Mouse (Mus musculus): ENCODE data around the gene Pcyox1. TPM values are rescaled to one million over a fixed set of nuclear protein-coding genes. Genes with fewer than 3 reads are reported as not detected.
"Not testable (repeated sequence)": the region's sequence is repeated elsewhere in the genome, so short reads cannot be mapped to it uniquely, and the experiment has no call there.

Pcyox1 gene
- total RNA-seq, 4 experiments from 2014 or later, result 151 to 257 (median 207) TPM

GRCm38 (mm10) chr6:86366125-86366852 lies 30.7 kb downstream of the Pcyox1 start:
- peak; percentile 81 for DNase-seq

- DNase-seq, result peak; percentile 94
These were observed 31.4 kb downstream of the Pcyox1 start, which contains the start of gene Fam136a for GRCm38 (mm10) chr6:86365371-86366124. Fam136a (plus strand) TSS chr6:86365646.

- peak; percentile 69 for DNase-seq
These were observed 32.4 kb downstream of the Pcyox1 start for GRCm38 (mm10) chr6:86364442-86365141.

GRCm38 (mm10) chr6:86361373-86361772 lies 35.6 kb downstream of the Pcyox1 start:
- no peak for DNase-seq

- no peak for DNase-seq
These were observed 36.3 kb downstream of the Pcyox1 start for GRCm38 (mm10) chr6:86360691-86361090.

GRCm38 (mm10) chr6:86356956-86357355 lies 40.0 kb downstream of the Pcyox1 start:
- DNase-seq, result no peak

- no peak for DNase-seq
These were observed 42.0 kb downstream of the Pcyox1 start for GRCm38 (mm10) chr6:86354948-86355347.

GRCm38 (mm10) chr6:86349257-86349656 lies 47.7 kb downstream of the Pcyox1 start:
- DNase-seq, result no peak

- DNase-seq, result no peak
These were observed 50.9 kb downstream of the Pcyox1 start for GRCm38 (mm10) chr6:86346063-86346462.

- DNase-seq, result no peak
These were observed 53.3 kb downstream of the Pcyox1 start for GRCm38 (mm10) chr6:86343656-86344055.

- not testable (repeated sequence) for DNase-seq
These were observed 60.6 kb downstream of the Pcyox1 start for GRCm38 (mm10) chr6:86336340-86336739.

Other genes starting within 250 kb of the Pcyox1 start
- gene Tgfa, start 201.9 kb downstream of the Pcyox1 start, total RNA-seq (2022), result 10 to 100 TPM; 15.0 to 25.1 (median 19.7) TPM
- 10 to 100 TPM; 47.5 to 96.0 (median 73.9) TPM for gene Fam136a, start 31.5 kb downstream of the Pcyox1 start, total RNA-seq (2022)
- gene Snrpg, start 25.9 kb downstream of the Pcyox1 start, total RNA-seq (2022), result 100 to 1,000 TPM; 115 to 403 (median 241) TPM
- gene Tia1, start 7.1 kb upstream of the Pcyox1 start, total RNA-seq (2022), result 100 to 1,000 TPM in 1 of 4 experiments, 10 to 100 TPM in 3; 44.0 to 121 (median 82.9) TPM
- 1 to 10 TPM in 2 of 4 experiments, not detected in 2; 4.6 to 6.2 TPM for gene Gm44790, start 29.5 kb upstream of the Pcyox1 start, total RNA-seq (2022)
- gene C87436, start 41.2 kb upstream of the Pcyox1 start, total RNA-seq (2022), result 10 to 100 TPM; 22.4 to 27.7 (median 24.8) TPM
- 100 to 1,000 TPM; 286 to 319 (median 308) TPM for gene Pcbp1, start 129.2 kb upstream of the Pcyox1 start, total RNA-seq (2022)
- under 1 TPM in 3 of 4 experiments, not detected in 1; 0.15 to 0.86 (median 0.83) TPM for gene Asprv1, start 231.0 kb upstream of the Pcyox1 start, total RNA-seq (2022)

Data from adrenal gland, adult 8-10 months (tissue).